Mouse (Mus musculus) liver, embryonic 16.5 days (tissue): Measurements from ENCODE around the gene Klhl42. TPM values are rescaled to one million over a fixed set of nuclear protein-coding genes. Genes with fewer than 3 reads are reported as not detected.

ENCODE experiments used
- ATAC-seq: fragments of 200-750 bp; cut with Nextera tagmentation; 2 replicates; pipeline ENCODE4 v1.8.0; 2017; ENCODE audit warnings: low read depth, mild to moderate bottlenecking, moderate number of reproducible peaks, moderate library complexity
- H3K27ac ChIP-seq: fragments of 300-500 bp; sonication (generic); 2 replicates; pipeline ENCODE4 v1.5.1; 2014; ENCODE audit warnings: mild to moderate bottlenecking, low read length
- H3K27me3 ChIP-seq: fragments of 300-500 bp; sonication (generic); 2 replicates; pipeline ENCODE4 v1.6.1; 2014; ENCODE audit warnings: low read depth, low read length, mixed read lengths; ENCODE audit not compliant: control insufficient read depth, insufficient read depth
- H3K36me3 ChIP-seq: fragments of 300-500 bp; sonication (generic); 2 replicates; pipeline ENCODE4 v1.6.1; 2014; ENCODE audit warnings: mild to moderate bottlenecking; ENCODE audit not compliant: control insufficient read depth, insufficient read depth
- H3K4me1 ChIP-seq: fragments of 300-500 bp; sonication (generic); 2 replicates; pipeline ENCODE4 v1.6.1; 2014; ENCODE audit warnings: low read depth, low read length, mixed read lengths; ENCODE audit not compliant: control insufficient read depth
- H3K4me2 ChIP-seq: fragments of 300-500 bp; sonication (generic); 2 replicates; pipeline ENCODE4 v1.6.1; 2014; ENCODE audit warnings: low read depth, low read length, mixed read lengths
- H3K4me3 ChIP-seq: fragments of 300-500 bp; sonication (generic); 2 replicates; pipeline ENCODE4 v1.5.1; 2014; ENCODE audit warnings: low read depth, mild to moderate bottlenecking, low read length
- H3K9ac ChIP-seq: fragments of 300-500 bp; sonication (generic); 2 replicates; pipeline ENCODE4 v1.6.1; 2014; ENCODE audit warnings: low read depth, low read length
- H3K9me3 ChIP-seq: fragments of 300-500 bp; sonication (generic); replicated peaks from 2 replicates; pipeline ENCODE4 v1.6.1; 2016; ENCODE audit warnings: low read length; ENCODE audit not compliant: control insufficient read depth
- WGBS: fragments of 180-500 bp; shearing (Covaris S2); extraction: QIAGEN DNeasy Blood & Tissue Kit; methylation state at CpG from one replicate; pipeline ENCODE4 v1.1.7; 2014; ENCODE audit not compliant: insufficient replicate concordance; 5-methylcytosine and 5-hydroxymethylcytosine counted together
- polyA plus RNA-seq: library from polyadenylated mRNA; unstranded; fragments of >200 nt; fragmentation: Nextera tagmentation; extraction: Ambion mirVana; gene quantifications from 2 replicates; pipeline ENCODE4 v1.2.1, GENCODE M21; 2015

Klhl42 gene
- polyA plus RNA-seq, 1 experiment from 2014 or later: 1.8 TPM

DNA sequence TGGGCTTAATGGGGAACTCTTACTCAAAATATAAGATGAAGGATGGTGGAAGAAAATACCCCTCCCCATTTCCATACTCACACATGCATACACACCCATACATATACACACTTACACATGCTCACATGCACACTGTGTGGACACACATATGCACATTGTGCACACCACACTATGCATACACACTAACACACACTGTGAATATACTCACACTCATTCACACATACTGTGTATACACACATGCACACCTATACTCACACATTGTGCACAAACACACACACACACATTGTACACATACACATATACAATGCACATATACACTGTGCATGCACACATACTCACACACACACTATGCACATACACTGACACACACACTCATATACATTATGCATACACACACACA is 60.7 kb downstream of the Klhl42 start:
- Histone ChIP-seq H3K27me3 (no peaks in the 10 kb centered on the region), H3K27ac (no peak overlapping the region), H3K9ac (no peak overlapping the region), H3K4me2 (no peak overlapping the region), H3K4me3 (no peak overlapping the region), H3K36me3 (no peaks in the 10 kb centered on the region), H3K9me3 (no peaks in the 10 kb centered on the region), H3K4me1 (no peaks in the 10 kb centered on the region)
- ATAC-seq: no peak

DNA sequence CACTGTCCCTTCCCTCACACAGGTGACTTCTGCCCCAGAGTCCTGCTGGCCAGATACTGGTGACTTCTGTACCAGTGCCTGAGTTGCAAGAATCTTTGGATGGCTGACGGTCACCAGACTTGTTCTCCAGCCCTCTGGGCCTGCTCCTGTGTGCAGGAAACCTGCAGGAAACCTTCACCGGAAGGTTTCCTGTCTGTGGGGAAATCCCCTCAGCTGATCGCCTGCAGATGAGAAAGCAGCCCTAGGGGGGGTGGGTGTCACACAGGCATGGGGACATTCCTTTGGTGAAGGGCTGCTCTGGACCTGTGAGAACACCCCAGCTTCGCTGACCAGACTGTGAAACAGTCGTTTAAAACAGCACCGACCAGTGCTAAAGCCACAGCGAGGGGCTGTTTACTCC is 63.9 kb downstream of the Klhl42 start:
- Histone ChIP-seq H3K36me3 (no peaks in the 10 kb centered on the region), H3K27ac (no peak overlapping the region), H3K4me1 (no peaks in the 10 kb centered on the region), H3K9me3 (no peaks in the 10 kb centered on the region), H3K27me3 (no peaks in the 10 kb centered on the region), H3K4me2 (no peak overlapping the region), H3K4me3 (no peak overlapping the region), H3K9ac (no peak overlapping the region)
- no peak for ATAC-seq
- 31% methylated on average over 7 of the region's 7 CpGs for WGBS

DNA sequence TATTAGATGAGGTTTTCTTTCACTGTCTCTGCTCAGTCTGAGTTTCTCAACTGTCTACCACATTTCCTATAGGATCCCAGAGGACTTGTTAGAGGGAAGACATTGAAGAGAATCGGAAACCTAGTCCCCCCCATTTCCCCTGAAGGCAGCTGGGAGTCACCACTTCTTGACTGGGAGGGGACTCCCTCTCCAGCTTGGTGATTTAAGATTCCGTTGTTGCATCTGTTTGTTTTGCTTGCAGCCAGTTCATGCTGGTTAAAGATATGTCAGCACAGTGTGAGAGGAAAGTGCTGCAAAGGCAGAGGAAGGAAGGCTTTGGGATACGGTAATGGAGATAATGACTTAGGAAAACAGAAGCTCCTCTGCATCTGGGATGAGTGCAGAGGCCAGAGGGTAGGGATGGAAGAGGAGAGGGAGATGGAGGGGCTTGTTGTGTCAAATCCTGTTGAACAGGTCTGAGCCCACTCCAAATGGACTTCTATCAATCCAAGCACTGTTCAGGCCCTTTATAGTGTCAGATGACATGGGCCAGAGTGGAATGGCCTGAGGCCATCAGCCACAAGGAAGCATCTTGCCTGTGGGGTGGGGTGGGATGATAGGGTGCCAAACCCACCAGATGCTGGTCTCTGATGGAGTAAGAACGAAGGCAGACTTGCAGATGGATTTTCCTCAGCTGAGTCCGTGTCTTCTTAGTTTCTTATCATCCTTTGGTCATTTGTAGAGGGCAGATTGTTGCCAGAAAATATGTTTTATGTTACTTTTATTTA is 70.8 kb downstream of the Klhl42 start:
- Histone ChIP-seq H3K27me3 (no peaks in the 10 kb centered on the region), H3K4me3 (no peak overlapping the region), H3K4me1 (no peaks in the 10 kb centered on the region), H3K9me3 (no peaks in the 10 kb centered on the region), H3K4me2 (no peak overlapping the region), H3K9ac (no peak overlapping the region), H3K36me3 (no peaks in the 10 kb centered on the region), H3K27ac (no peak overlapping the region)
- WGBS: 35% methylated on average over 5 of the region's 5 CpGs
- ATAC-seq: no peak

Other genes with a start within 250 kb of the Klhl42 start
- not detected in 2 replicates for gene Smco2, start 241.3 kb upstream of the Klhl42 start, polyA plus RNA-seq
- 12.9 and 14.4 TPM in 2 replicates for gene Ppfibp1, start 202.9 kb upstream of the Klhl42 start, polyA plus RNA-seq
- 0.04 TPM in 1 of 2 replicates, not detected in the other for gene 1700034J05Rik, start 137.0 kb upstream of the Klhl42 start, polyA plus RNA-seq
- 0.22 and 0.41 TPM in 2 replicates for gene Rep15, start 58.8 kb upstream of the Klhl42 start, polyA plus RNA-seq
- 42.3 and 47.1 TPM in 2 replicates for gene Mrps35, start 48.6 kb upstream of the Klhl42 start, polyA plus RNA-seq
- not detected in 2 replicates for gene Mansc4, start 4.3 kb upstream of the Klhl42 start, polyA plus RNA-seq
- not detected in 2 replicates for gene Pthlh, start 172.8 kb downstream of the Klhl42 start, polyA plus RNA-seq